Mouse (Mus musculus) Patski (cell line): ENCODE results near the gene Foxr1. TPM values are rescaled to one million over a fixed set of nuclear protein-coding genes. Genes with fewer than 3 reads are reported as not detected.

Experiments
- ATAC-seq: fragments of 100-300 bp; one replicate; pipeline ENCODE4 v1.8.0; 2021
- CTCF ChIA-PET: fragments of 350-600 bp; sonication (Branson Sonifier 250); formaldehyde crosslinking; loops from one replicate; lab custom pipeline; 2022; ENCODE audit warnings: inconsistent platforms; lab: Charles Lee
- POLR2A ChIA-PET: fragments of 350-600 bp; sonication (Branson Sonifier 250); formaldehyde crosslinking; loops from one replicate; lab custom pipeline; 2022; ENCODE audit warnings: antibody characterized with exemption, inconsistent platforms; lab: Charles Lee
- DNase-seq: peaks from one replicate; pipeline ENCODE4 v3.0.0-alpha.2; 2011; ENCODE audit warnings: low read depth, low spot score
- H3K27me3 ChIP-seq: fragments of 371-371 bp; one replicate; pipeline ENCODE4 v1.5.1; 2021
- CTCF ChIP-seq: fragments of 100-300 bp; IDR thresholded peaks from one replicate; pipeline ENCODE4 v1.5.1; 2021
- in situ Hi-C: fragments of 300-500 bp; cut with MboI; formaldehyde crosslinking; loops from 3 replicates; pipeline ENCODE4 v1.11.1; 2018; ENCODE audit warnings: low pct_unique_long_range_greater_than_20kb, mixed read lengths
- polyA plus RNA-seq: library from polyadenylated mRNA; unstranded; gene quantifications from one replicate; pipeline ENCODE4 v1.2.3, GENCODE M21; 2021

Gene Foxr1
- polyA plus RNA-seq, 1 experiment from 2014 or later = not detected

DNA sequence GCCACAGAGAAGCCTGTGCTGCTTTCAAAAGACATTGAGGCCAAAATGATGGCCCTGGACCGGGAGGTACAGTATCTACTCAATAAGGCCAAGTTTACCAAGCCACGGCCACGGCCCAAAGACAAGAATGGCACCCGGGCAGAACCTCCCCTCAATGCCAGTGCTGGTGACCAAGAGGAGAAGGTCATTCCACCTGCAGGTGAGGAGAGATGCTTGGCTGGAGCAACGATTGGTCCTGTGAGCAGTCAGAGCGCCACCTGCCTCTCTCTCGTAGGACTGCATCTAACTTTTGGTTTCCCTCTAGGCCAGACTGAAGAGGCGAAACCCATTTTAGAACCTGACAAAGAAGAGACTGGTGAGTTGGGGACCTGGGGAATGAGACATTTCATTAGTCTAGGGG, 51.7 kb downstream of the Foxr1 start:
- POLR2A ChIA-PET = interaction anchor here (1.6 kb wide), 1 partner anchor 10 kb away, joined by 7 read pairs; the partner anchor contains the start of gene Hyou1
- CTCF ChIA-PET = interaction anchor here (1.0 to 1.3 kb wide), 3 partner anchors 9 to 24 kb away, joined by 3 to 6 read pairs (median 3); partner anchors contain the start of gene Hyou1
- TF ChIP-seq CTCF = no peak

DNA sequence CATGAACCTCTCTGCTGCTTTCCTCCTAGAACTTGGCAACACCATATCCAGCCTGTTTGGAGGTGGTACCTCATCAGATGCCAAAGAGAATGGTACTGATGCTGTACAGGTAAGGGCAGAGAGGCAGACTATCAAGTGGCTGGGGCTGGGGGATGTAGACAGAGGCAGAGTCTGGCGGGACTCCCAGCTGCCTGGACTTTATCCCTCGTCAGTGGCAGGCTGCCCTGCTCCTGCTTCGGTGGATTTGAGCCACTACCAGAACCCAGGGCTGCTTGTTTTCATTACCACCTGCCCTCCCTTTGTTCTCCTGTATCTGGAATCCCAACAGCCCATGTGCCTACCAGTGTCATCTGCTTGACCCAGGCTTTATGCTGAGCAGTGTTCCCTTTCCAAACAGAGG, 53.7 kb downstream of the Foxr1 start:
- in situ Hi-C loops = no loop called here
- CTCF ChIA-PET = no interaction called here
- no peaks in the 10 kb centered on the region for H3K27me3 ChIP-seq
- TF ChIP-seq CTCF = no peak
- DNase-seq = no peak
- POLR2A ChIA-PET = no interaction called here
- no peak for ATAC-seq

More for the DNA sequence above, 51.7 kb downstream of the Foxr1 start:
- in situ Hi-C loops = no loop called here
- no peaks in the 10 kb centered on the region for H3K27me3 ChIP-seq
- ATAC-seq (no peak), DNase-seq (no peak)

DNA sequence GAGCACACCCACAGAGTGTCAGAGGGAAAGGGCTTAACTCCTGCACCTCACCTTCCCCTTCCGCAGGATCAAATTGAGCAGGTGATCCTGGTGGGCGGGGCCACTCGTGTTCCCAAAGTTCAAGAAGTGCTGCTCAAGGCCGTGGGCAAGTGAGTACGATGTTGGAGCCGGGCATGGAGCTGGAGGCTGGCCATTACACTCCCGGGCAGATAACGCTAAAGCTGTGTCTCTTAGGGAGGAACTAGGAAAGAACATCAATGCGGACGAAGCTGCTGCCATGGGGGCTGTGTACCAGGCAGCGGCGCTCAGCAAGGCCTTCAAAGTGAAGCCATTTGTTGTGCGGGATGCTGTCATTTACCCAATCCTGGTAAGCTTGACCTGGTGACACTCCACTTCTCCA, 56.3 kb downstream of the Foxr1 start:
- ATAC-seq = no peak
- POLR2A ChIA-PET = no interaction called here
- no peak for DNase-seq
- in situ Hi-C loops = no loop called here
- CTCF ChIA-PET = interaction anchor here (0.6 kb wide), 1 partner anchor 27 kb away, joined by 3 read pairs; no protein-coding TSS in a partner anchor
- TF ChIP-seq CTCF = no peak
- no peaks in the 10 kb centered on the region for H3K27me3 ChIP-seq

Other genes with a start within 250 kb of the Foxr1 start
- 20.2 TPM for gene Cbl, start 207.1 kb downstream of the Foxr1 start, polyA plus RNA-seq
- gene Ccdc153, start 200.5 kb downstream of the Foxr1 start, polyA plus RNA-seq = not detected
- 0.03 TPM for gene Pdzd3, start 189.7 kb downstream of the Foxr1 start, polyA plus RNA-seq
- 1.3 TPM for gene Nlrx1, start 172.5 kb downstream of the Foxr1 start, polyA plus RNA-seq
- 0.04 TPM for gene Abcg4, start 152.5 kb downstream of the Foxr1 start, polyA plus RNA-seq
- gene Hinfp, start 135.5 kb downstream of the Foxr1 start, polyA plus RNA-seq = 18.1 TPM
- gene C2cd2l, start 120.9 kb downstream of the Foxr1 start, polyA plus RNA-seq = 29.5 TPM
- gene Dpagt1, start 115.1 kb downstream of the Foxr1 start, polyA plus RNA-seq = 37.0 TPM
- gene H2afx, start 106.4 kb downstream of the Foxr1 start, polyA plus RNA-seq = 80.2 TPM
- 46.8 TPM for gene Hmbs, start 96.9 kb downstream of the Foxr1 start, polyA plus RNA-seq
- gene Vps11, start 79.5 kb downstream of the Foxr1 start, polyA plus RNA-seq = 46.5 TPM
- 190 TPM for gene Hyou1, start 61.6 kb downstream of the Foxr1 start, polyA plus RNA-seq
- 28.7 TPM for gene Slc37a4, start 44.3 kb downstream of the Foxr1 start, polyA plus RNA-seq
- gene Rps25, start 34.0 kb downstream of the Foxr1 start, polyA plus RNA-seq = 764 TPM
- 66.3 TPM for gene Trappc4, start 33.5 kb downstream of the Foxr1 start, polyA plus RNA-seq
- gene Ccdc84, start 22.6 kb downstream of the Foxr1 start, polyA plus RNA-seq = 30.5 TPM
- not detected for gene Upk2, start 13.8 kb upstream of the Foxr1 start, polyA plus RNA-seq
- 40.4 TPM for gene Bcl9l, start 41.7 kb upstream of the Foxr1 start, polyA plus RNA-seq
- not detected for gene Cxcr5, start 120.7 kb upstream of the Foxr1 start, polyA plus RNA-seq
- gene Ddx6, start 163.8 kb upstream of the Foxr1 start, polyA plus RNA-seq = 95.5 TPM
- gene Treh, start 232.1 kb upstream of the Foxr1 start, polyA plus RNA-seq = not detected